Mouse (Mus musculus) adrenal gland, postnatal 0 days (tissue): ENCODE measurements around the gene Ankrd44. TPM values are rescaled to one million over a fixed set of nuclear protein-coding genes. Genes with fewer than 3 reads are reported as not detected.

Experiments used
- microRNA-seq: library from miRNA; unstranded; fragments of <30 nt; microRNA quantifications from one replicate; pipeline ENCODE4, GENCODE M21; 2016; ENCODE audit warnings: borderline replicate concordance; ENCODE audit not compliant: insufficient number of aligned reads
- polyA plus RNA-seq: library from polyadenylated mRNA; unstranded; fragments of >200 nt; fragmentation: Nextera tagmentation; extraction: Ambion mirVana; gene quantifications from 2 replicates; pipeline ENCODE4 v1.2.1, GENCODE M21; 2015

Ankrd44 gene
- 5.4 and 6.9 TPM in 2 replicates for polyA plus RNA-seq

GRCm38 (mm10) chr1:54925971-54926771, at the start of gene Ankrd44:
Gene Ankrd44, minus strand, starts transcription at chr1:54926387.

Small RNA genes within 50 kb of the gene (microRNA-seq; reads per million reads assigned to microRNA genes)
- not detected for gene Gm24053

Other genes starting within 250 kb of the Ankrd44 start
- gene Sf3b1, start 101.1 kb upstream of the Ankrd44 start, polyA plus RNA-seq: 114 and 193 TPM in 2 replicates
- gene Coq10b, start 126.4 kb upstream of the Ankrd44 start, polyA plus RNA-seq: 16.6 and 28.0 TPM in 2 replicates
- gene Hspe1, start 161.7 kb upstream of the Ankrd44 start, polyA plus RNA-seq: 1,634 and 1,878 TPM in 2 replicates
- 250 and 567 TPM in 2 replicates for gene Hspd1, start 161.9 kb upstream of the Ankrd44 start, polyA plus RNA-seq
- 462 and 610 TPM in 2 replicates for gene Mob4, start 204.8 kb upstream of the Ankrd44 start, polyA plus RNA-seq